Mouse (Mus musculus): ENCODE results near the gene Zbtb40. TPM values are rescaled to one million over a fixed set of nuclear protein-coding genes. Genes with fewer than 3 reads are reported as not detected.
A peak's percentile ranks its signal among the peaks of the same experiment; 100 is the strongest.

Gene Zbtb40
- 10 to 100 TPM; 11.9 to 17.5 TPM for total RNA-seq (2021)

- DNase-seq = peak; percentile 93 to 94
These were observed at the start of gene Zbtb40 for GRCm38 (mm10) chr4:137048550-137049032. TSS of gene Zbtb40 (minus strand) at chr4:137048801.

- DNase-seq = no peak
These were observed 49.4 kb upstream of the Zbtb40 start for GRCm38 (mm10) chr4:137097984-137098327.

DNA sequence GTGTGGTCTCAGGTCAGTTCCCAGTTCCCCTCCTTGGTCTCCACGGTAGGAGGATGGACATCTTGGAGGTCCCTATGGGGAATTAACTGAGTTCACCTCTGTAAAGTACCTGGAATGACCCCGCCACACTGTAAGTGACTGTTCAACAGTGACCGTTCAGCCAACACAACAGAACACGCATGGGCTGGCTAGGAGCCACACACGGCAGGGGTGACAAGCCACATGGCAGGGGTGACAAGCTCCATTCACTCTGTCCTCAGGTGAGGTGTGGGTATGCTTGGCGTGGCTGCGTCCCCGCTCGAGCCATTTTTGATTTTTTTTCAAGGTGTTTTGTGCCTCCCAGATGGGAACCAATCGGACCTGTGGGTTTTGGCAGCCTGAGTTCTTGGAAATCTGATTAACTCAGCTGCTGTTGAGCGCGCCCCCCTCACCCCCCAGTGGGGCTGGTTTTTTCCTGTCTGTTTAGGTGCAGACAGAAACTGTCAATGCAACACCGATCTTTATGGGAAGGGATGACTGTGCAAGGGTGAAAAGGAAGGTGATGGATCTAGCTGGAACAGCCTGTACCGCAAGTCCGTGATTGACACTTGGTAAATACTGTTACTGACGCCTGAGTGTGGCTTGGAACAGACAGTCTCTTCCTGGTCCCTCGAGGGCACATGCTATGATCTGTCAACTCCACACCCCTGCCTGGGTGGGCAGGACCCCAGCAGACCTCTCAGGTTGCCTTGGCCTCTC is 48.8 kb upstream of the Zbtb40 start:
- no peak for DNase-seq

DNA sequence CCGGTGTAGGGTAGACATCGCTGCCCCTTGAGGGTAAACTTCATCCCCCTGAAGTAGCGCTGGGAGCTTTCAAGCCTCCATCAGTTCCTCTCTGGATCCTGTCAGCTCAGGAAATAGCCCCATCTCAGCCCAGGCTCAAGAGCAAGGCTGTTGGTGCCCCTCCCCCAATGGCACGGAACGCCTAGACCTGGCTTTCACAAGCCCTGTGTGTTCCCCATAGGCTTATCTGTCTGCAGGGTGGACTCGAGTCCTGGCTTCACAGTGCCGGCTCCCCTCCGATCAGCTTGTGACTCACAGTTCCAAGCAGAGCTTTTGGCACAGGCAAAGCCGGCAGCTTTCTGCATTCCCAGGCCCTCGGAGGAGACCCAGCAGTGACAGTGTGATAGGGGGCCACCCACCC is 47.8 kb upstream of the Zbtb40 start:
- no peak for DNase-seq

DNA sequence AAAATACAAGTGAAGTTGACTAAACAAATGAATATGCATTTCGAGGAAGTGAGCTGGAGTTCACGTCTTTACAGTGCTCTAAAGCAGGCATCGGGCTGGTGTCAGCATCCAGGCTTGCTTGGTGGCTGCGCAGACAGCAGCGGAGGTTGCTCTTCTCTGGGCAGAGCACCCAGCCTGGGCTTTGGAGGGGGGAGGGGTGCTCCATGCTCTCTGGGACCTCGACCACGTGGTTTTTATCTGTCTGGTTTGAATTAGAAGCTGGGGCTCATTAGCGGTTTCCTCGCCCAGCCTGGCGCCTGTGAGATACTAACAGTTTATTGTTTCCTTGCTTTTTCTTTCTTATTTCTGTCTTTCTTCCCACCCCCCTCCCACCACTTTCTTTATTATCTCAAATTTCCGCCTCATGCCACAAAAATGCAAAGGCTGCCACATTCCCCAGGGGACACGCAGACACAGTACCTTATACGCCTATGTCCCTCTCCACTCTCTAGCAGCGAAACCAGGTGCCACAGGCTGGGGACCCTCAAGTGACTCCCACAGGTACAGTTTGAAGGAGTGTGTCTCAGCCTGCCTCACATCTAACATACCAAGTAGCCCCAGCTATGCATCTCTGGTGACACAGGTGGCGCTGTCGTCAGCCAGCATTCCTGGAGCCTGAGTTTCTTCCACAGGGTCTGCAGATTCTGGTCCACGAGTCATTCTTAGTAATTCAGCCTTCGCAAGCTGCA is 36.6 kb upstream of the Zbtb40 start:
- no peak for DNase-seq

DNA sequence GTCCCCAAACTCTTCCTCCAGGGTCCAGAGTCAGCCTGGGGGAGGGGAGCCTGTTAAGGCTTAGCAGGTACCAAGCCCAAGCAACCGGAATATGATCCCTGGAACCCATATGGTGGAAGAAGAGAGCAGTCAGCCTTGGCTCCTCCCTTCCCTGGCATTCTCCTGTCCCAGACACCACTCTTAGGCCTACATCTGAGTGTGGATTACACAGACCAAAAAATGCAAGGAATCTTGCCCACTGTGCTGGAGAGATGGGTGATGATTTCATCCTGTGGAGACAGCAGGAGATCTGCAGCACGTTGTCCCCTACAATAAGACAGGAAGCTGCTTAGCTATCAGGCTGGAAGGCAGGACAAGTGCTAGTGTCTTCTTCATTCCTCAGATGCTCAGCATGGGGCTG is 34.3 kb upstream of the Zbtb40 start:
- no peak for DNase-seq

DNA sequence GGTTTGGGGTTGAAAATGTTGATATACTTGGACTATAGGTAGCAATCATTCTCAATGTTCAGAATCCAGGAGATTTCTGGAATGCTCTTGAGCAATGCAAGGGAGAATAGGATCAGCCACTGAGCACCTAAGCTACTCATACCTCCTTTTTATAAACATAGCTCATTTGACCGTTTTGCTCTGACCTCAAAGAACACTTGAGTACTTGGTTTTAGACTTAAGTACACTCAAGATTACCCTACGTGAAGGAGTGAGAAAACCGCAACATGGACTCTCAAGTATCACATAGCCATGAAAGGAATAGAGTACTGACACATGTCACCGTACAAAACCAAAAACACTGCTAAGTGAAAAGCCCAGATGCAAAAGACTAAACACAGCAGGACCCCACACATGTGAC is 32.8 kb upstream of the Zbtb40 start:
- no peak for DNase-seq

GRCm38 (mm10) chr4:137077216-137077615 is 28.6 kb upstream of the Zbtb40 start:
- DNase-seq = no peak

DNA sequence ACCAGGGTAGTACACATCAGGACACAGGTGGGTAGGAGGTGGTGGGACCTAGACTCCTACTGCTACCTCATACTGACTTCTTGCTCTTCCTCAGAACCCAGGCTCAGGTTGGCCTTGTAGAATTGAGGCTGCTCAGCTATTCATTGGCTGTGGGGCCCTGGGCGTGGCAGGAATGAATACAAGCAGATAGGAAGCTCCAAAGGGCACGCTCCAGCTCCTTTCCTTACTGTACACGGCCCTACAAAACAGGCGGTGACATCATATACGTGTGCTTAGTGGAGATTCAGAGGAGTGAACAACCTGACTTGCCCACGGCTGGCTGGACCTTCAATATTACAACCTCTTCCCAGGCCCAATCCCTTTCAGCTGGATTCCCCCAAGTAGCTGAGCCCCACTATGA is 22.6 kb upstream of the Zbtb40 start:
- DNase-seq = no peak

DNA sequence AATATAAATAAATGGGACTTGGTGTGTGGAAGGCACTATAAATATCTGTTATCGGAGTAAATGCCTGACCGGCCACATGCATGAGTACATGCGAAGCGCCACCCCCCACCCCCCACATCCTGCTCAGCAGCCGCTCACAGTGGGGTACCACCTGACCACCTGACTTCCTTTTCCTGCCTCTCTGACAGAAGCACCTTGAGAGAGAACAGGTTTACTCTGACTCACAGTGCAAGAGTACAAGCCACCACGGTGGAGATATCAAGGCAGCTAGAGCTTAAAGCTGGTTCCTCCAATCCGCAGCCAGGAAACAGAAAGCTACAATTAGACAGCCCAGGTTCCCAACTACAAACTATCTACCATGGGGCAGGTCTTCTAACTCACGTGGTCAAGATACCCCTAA is 19.9 kb upstream of the Zbtb40 start:
- no peak for DNase-seq

- no peak for DNase-seq
These were observed 17.2 kb upstream of the Zbtb40 start for GRCm38 (mm10) chr4:137065846-137066245.

- no peak for DNase-seq
These were observed 6.3 kb upstream of the Zbtb40 start for GRCm38 (mm10) chr4:137054932-137055331.

GRCm38 (mm10) chr4:137053810-137054209 is 5.2 kb upstream of the Zbtb40 start:
- no peak for DNase-seq

DNA sequence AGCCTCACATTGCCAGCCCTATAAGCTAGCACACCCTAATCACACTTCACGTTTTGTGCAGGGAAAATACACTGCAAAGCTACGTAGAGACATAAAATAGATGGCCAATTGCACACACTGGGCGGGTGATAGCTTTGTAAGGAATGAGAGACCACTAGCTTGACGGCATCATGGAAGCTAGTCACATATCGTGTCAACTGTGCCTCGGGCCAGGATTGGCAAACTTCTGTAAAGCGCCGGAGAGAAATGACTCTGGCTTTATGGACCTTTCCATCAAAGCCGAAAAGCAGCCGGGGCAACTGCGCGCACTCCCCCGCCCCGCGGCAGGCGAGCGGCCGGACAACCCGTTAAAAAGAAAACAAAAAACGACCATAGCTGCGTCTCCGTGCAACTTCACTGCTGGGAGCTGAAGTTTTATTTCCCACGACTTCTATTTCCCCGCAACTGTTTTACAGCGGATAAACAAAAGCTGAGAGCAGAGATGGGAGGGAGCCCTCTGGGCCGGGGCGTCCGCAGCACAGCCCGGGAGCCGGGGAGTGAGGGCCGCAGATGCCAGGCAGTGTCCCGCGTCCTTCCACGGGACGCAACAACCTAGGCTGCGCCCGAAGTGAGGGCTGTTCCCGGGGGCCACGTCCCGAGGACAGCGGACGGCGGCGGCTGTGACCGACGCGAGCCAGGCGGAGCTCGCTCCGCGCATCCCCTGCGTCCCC is 606 bp downstream of the Zbtb40 start:
- DNase-seq = no peak

DNA sequence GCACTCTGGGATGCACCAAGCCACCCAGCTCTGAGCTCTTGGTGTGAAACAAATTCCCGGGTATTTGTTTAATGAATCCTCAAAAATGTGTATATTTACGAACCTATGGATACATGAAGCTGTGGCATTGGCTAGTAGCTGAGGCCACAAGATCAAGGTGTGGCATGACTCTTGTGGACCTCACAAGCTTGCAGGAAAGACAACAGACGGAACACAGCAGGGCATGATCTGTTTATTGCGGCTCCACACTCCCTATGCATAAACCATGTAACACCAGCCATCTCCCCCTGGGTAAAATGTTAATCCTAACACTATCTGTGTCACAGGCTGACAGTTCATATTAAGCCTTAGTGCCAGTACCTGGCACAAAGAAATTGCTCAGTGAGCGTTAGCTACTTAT is 2.5 kb downstream of the Zbtb40 start:
- no peak for DNase-seq

- DNase-seq = no peak
These were observed 4.1 kb downstream of the Zbtb40 start for GRCm38 (mm10) chr4:137044516-137044915.

DNA sequence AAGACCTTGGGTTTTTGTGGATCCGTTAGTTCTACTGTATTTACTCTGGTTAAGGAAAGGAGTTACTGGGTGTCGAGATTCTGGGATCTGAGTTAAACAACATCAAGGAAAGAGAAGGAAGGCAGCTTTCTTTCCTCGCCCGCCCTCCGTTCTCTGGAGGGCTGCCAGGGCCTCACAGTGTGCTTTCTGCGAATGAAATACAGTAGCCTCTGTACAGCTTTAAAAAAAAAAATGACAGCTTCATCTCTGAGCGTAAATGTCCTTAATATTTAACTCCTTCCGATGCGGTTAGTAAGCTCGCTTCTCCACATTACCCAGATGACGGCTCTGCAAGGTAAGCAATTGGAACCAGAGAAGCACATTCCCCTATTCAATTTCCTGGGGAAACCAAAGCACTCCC is 4.8 kb downstream of the Zbtb40 start:
- peak in 1 of 2 experiments; percentile 23 for DNase-seq

- DNase-seq = no peak
These were observed 6.6 kb downstream of the Zbtb40 start for GRCm38 (mm10) chr4:137042039-137042438.

DNA sequence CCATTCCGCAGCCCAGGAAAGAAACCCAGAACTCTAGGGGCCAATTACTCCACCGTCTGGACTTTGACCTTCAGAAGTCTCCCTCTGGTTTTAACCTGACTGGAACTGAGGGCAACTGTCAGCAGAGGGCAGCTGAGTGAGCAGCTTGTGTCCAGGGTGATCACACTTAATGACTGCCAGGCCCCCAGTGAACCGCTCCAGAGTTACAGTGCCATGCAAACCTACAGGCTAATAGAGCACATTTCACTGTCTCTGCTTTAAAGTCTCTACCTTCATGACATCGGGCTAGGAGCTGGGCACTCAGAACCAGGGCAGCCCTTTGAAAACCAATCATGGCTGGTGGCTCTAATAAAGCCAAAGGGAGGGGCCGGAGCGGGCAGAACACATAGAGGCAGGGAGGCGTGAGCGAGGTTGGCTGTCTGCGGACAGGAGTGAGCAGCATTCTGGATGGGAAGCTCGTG is 7.4 kb downstream of the Zbtb40 start:
- DNase-seq = no peak

GRCm38 (mm10) chr4:137039441-137039840 is 9.2 kb downstream of the Zbtb40 start:
- no peak for DNase-seq

GRCm38 (mm10) chr4:137038501-137038900 is 10.1 kb downstream of the Zbtb40 start:
- DNase-seq = no peak

DNA sequence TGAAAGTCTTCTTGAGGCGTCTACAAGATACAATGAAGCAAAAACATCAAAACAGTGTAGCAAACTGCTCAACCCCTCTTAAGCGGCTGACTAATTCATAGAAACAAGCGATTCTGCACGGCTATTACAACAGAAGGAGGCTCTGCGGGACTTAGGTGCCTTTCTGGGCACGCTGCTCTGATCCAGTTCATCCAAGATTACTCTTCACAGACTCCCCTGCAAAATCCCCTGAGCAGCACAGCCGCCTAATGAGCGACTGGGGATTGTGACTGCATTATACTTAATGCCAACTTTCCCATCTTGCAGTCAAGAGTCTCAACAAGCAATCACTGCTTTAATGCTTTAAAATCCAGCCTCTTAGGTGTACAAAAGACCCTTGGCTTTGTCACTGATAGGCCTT is 10.5 kb downstream of the Zbtb40 start:
- no peak for DNase-seq
